40 mouse cellular contexts compared by ENCODE assay signal in genomic region chr7:26981937-26982336, GRCm38 (mm10). TPM values are rescaled to one million over a fixed set of nuclear protein-coding genes. Genes with fewer than 3 reads are reported as not detected.
"Had no signal": no experiment of that assay in that cellular context is flagged by ENCODE, and none has a peak within 500 bp of the region (broad histone marks: within the 10 kb centered on the region; RNA-seq: fewer than 3 reads in every experiment).

No protein-coding gene starts in this region.

RNA-seq across cellular contexts. Expression of gene Cyp2a22, which starts 42.8 kb away (rescaled TPM):
- total RNA-seq: heart, adult 2 months; heart, adult 8-10 months; heart, postnatal 10 days; heart, postnatal 14 days; heart, postnatal 25 days; heart, postnatal 36 days; heart, postnatal 4 days; hematopoietic stem cell, adult 5-6 weeks; hindbrain, postnatal 0 days; layer of hippocampus, adult 18-20 months; layer of hippocampus, adult 2 months; layer of hippocampus, postnatal 10 days; layer of hippocampus, postnatal 14 days; layer of hippocampus, postnatal 25 days had no signal
- polyA plus RNA-seq: heart, adult 2 months; heart, embryonic 10.5 days; heart, embryonic 11.5 days; heart, embryonic 12.5 days; heart, embryonic 13.5 days; heart, embryonic 14.5 days; heart, embryonic 15.5 days; heart, embryonic 16.5 days; heart, postnatal 0 days; hindbrain, embryonic 10.5 days; hindbrain, embryonic 11.5 days; hindbrain, embryonic 12.5 days; hindbrain, embryonic 13.5 days; hindbrain, embryonic 14.5 days; hindbrain, embryonic 15.5 days; hindbrain, embryonic 16.5 days; hindbrain, postnatal 0 days; inflammation-experienced regulatory T-cells, adult 6 months; intestine, embryonic 14.5 days; intestine, embryonic 15.5 days; intestine, embryonic 16.5 days; intestine, postnatal 0 days; kidney, adult 2 months; kidney, embryonic 14.5 days; kidney, embryonic 16.5 days; kidney, postnatal 0 days; large intestine, adult 2 months had no signal

RNA-seq across cellular contexts. Expression of gene Cyp2a12, which starts 46.9 kb away (rescaled TPM):
- total RNA-seq: heart, adult 2 months; heart, adult 8-10 months; heart, postnatal 10 days; heart, postnatal 25 days; heart, postnatal 36 days; heart, postnatal 4 days; hematopoietic stem cell, adult 5-6 weeks; hindbrain, postnatal 0 days; layer of hippocampus, adult 18-20 months; layer of hippocampus, adult 2 months; layer of hippocampus, adult 8-10 months; layer of hippocampus, postnatal 10 days; layer of hippocampus, postnatal 14 days; layer of hippocampus, postnatal 25 days had no signal
- polyA plus RNA-seq: heart, adult 2 months; heart, embryonic 10.5 days; heart, embryonic 11.5 days; heart, embryonic 12.5 days; heart, embryonic 13.5 days; heart, embryonic 14.5 days; heart, embryonic 15.5 days; heart, embryonic 16.5 days; heart, postnatal 0 days; hindbrain, embryonic 10.5 days; hindbrain, embryonic 11.5 days; hindbrain, embryonic 12.5 days; hindbrain, embryonic 13.5 days; hindbrain, embryonic 14.5 days; hindbrain, embryonic 15.5 days; hindbrain, embryonic 16.5 days; hindbrain, postnatal 0 days; inflammation-experienced regulatory T-cells, adult 6 months; intestine, embryonic 14.5 days; intestine, embryonic 15.5 days; intestine, postnatal 0 days; kidney, adult 2 months; kidney, embryonic 14.5 days; kidney, embryonic 16.5 days; kidney, postnatal 0 days; large intestine, adult 2 months had no signal
